Mouse (Mus musculus) embryonic stem cell, embryonic (primary cell): ENCODE measurements around the gene Ppm1b.

Experiments
- CTCF ChIA-PET, 4 experiments: fragments of 300-600 bp in 2 of 4; fragments of 350-600 bp in 2 of 4; sonication (Branson Sonifier 250); formaldehyde crosslinking; loops; one replicate each; lab custom pipeline; 2022; ENCODE audit warnings: inconsistent platforms in 2 of 4; lab: Charles Lee
- POLR2A ChIA-PET, 4 experiments: fragments of 300-600 bp in 2 of 4; fragments of 350-600 bp in 2 of 4; sonication (Branson Sonifier 250); formaldehyde crosslinking; loops; one replicate each; lab custom pipeline; 2022; ENCODE audit warnings: antibody characterized with exemption in 4 of 4, inconsistent platforms in 1 of 4; lab: Charles Lee

Gene Ppm1b

GRCm38 (mm10) chr17:84987834-84988410, 31.4 kb downstream of the Ppm1b start:
- ChIA-PET POLR2A (interaction anchor here in 1 of 4 experiments (1.1 to 1.7 kb wide), 2 partner anchors 10 to 11 kb away, joined by 3 to 4 read pairs; no protein-coding TSS in a partner anchor), CTCF (no interaction called here)

GRCm38 (mm10) chr17:84988514-84988913, 32.0 kb downstream of the Ppm1b start:
- POLR2A ChIA-PET = interaction anchor here in 1 of 4 experiments (1.1 kb wide), 1 partner anchor 16 kb away, joined by 3 read pairs; no protein-coding TSS in a partner anchor
- CTCF ChIA-PET = no interaction called here

GRCm38 (mm10) chr17:84995844-84996243, 39.3 kb downstream of the Ppm1b start:
- ChIA-PET POLR2A (interaction anchor here in 1 of 4 experiments (0.9 to 1.7 kb wide), 4 partner anchors 11 to 36 kb away, joined by 3 to 4 read pairs (median 3); no protein-coding TSS in a partner anchor), CTCF (no interaction called here)

GRCm38 (mm10) chr17:84997639-84998038, 41.1 kb downstream of the Ppm1b start:
- ChIA-PET POLR2A (interaction anchor here in 3 of 4 experiments (0.6 to 1.3 kb wide), 6 partner anchors 11 to 1171 kb away, joined by 3 to 8 read pairs (median 3); no protein-coding TSS in a partner anchor), CTCF (no interaction called here)

GRCm38 (mm10) chr17:84999636-85000035, 43.1 kb downstream of the Ppm1b start:
- ChIA-PET CTCF (interaction anchor here in 1 of 4 experiments (0.6 kb wide), 1 partner anchor 13 kb away, joined by 3 read pairs; no protein-coding TSS in a partner anchor), POLR2A (interaction anchor here in 3 of 4 experiments (0.8 to 1.8 kb wide), 6 partner anchors 9 to 27 kb away, joined by 3 to 11 read pairs (median 4); no protein-coding TSS in a partner anchor)

- CTCF ChIA-PET = interaction anchor here in 2 of 4 experiments (0.6 to 1.2 kb wide), 2 partner anchors 10 kb away, joined by 6 to 9 read pairs; no protein-coding TSS in a partner anchor
These were observed 56.9 kb downstream of the Ppm1b start for GRCm38 (mm10) chr17:85013485-85013884.

GRCm38 (mm10) chr17:85014632-85015031, 58.1 kb downstream of the Ppm1b start:
- ChIA-PET CTCF (interaction anchor here in 2 of 4 experiments (1.0 to 1.2 kb wide), 2 partner anchors 9 kb away, joined by 4 to 6 read pairs; no protein-coding TSS in a partner anchor), POLR2A (interaction anchor here in 1 of 4 experiments (0.8 to 1.5 kb wide), 4 partner anchors 8 to 18 kb away, joined by 3 to 11 read pairs (median 4); no protein-coding TSS in a partner anchor)

More at GRCm38 (mm10) chr17:85013485-85013884, 56.9 kb downstream of the Ppm1b start:
- POLR2A ChIA-PET = interaction anchor here in 1 of 4 experiments (0.8 to 1.5 kb wide), 2 partner anchors 11 to 273 kb away, joined by 3 to 11 read pairs; no protein-coding TSS in a partner anchor

- CTCF ChIA-PET = interaction anchor here in 2 of 4 experiments (0.6 to 0.7 kb wide), 2 partner anchors 27 to 649 kb away, joined by 3 to 4 read pairs; no protein-coding TSS in a partner anchor
- POLR2A ChIA-PET = interaction anchor here in 2 of 4 experiments (0.7 to 2.0 kb wide), 9 partner anchors 8 to 233 kb away, joined by 3 to 8 read pairs (median 3); partner anchors contain the start of genes Camkmt (in 1 of the 2) and Prepl (in 1 of the 2)
These were observed 61.8 kb downstream of the Ppm1b start for GRCm38 (mm10) chr17:85018344-85018743.

- ChIA-PET POLR2A (interaction anchor here in 2 of 4 experiments (0.6 to 1.6 kb wide), 9 partner anchors 8 to 1953 kb away, joined by 3 to 7 read pairs (median 3); no protein-coding TSS in a partner anchor), CTCF (interaction anchor here in 2 of 4 experiments (0.6 to 0.7 kb wide), 3 partner anchors 26 to 829 kb away, joined by 3 to 4 read pairs (median 4); no protein-coding TSS in a partner anchor)
These were observed 62.3 kb downstream of the Ppm1b start for GRCm38 (mm10) chr17:85018794-85019193.

- CTCF ChIA-PET = interaction anchor here in 2 of 4 experiments (0.6 to 0.8 kb wide), 2 partner anchors 25 to 183 kb away, joined by 3 to 4 read pairs; no protein-coding TSS in a partner anchor
- POLR2A ChIA-PET = interaction anchor here in 2 of 4 experiments (0.5 to 2.2 kb wide), 9 partner anchors 9 to 175 kb away, joined by 3 to 7 read pairs (median 3); partner anchors contain the start of gene Ppm1b (in 1 of the 2)
These were observed 63.8 kb downstream of the Ppm1b start for GRCm38 (mm10) chr17:85020343-85020742.

GRCm38 (mm10) chr17:85023247-85024167, 67.0 kb downstream of the Ppm1b start:
- ChIA-PET CTCF (interaction anchor here (0.6 to 2.0 kb wide), 36 partner anchors 9 to 1193 kb away, joined by 3 to 11 read pairs (median 4); partner anchors contain the start of gene Ppm1b (in 1 of the 4)), POLR2A (interaction anchor here (0.5 to 2.2 kb wide), 35 partner anchors 8 to 1513 kb away, joined by 3 to 11 read pairs (median 3); partner anchors contain the start of genes Camkmt (in 3 of the 4), Prepl (in 3 of the 4) and Ppm1b (in 1 of the 4))

- CTCF ChIA-PET = interaction anchor here in 3 of 4 experiments (0.6 to 1.5 kb wide), 4 partner anchors 10 to 609 kb away, joined by 3 to 4 read pairs (median 3); no protein-coding TSS in a partner anchor
- POLR2A ChIA-PET = interaction anchor here in 3 of 4 experiments (1.0 to 2.2 kb wide), 9 partner anchors 9 to 145 kb away, joined by 3 to 11 read pairs (median 4); partner anchors contain the start of genes Camkmt (in 2 of the 3) and Prepl (in 2 of the 3)
These were observed 67.7 kb downstream of the Ppm1b start for GRCm38 (mm10) chr17:85024237-85024636.

- CTCF ChIA-PET = no interaction called here
- POLR2A ChIA-PET = interaction anchor here in 2 of 4 experiments (0.5 to 2.2 kb wide), 4 partner anchors 11 to 59 kb away, joined by 3 to 11 read pairs (median 4); no protein-coding TSS in a partner anchor
These were observed 68.6 kb downstream of the Ppm1b start for GRCm38 (mm10) chr17:85025151-85025550.

GRCm38 (mm10) chr17:85026436-85026835, 69.9 kb downstream of the Ppm1b start:
- CTCF ChIA-PET = no interaction called here
- POLR2A ChIA-PET = interaction anchor here in 2 of 4 experiments (0.7 to 2.7 kb wide), 13 partner anchors 7 to 93 kb away, joined by 3 to 8 read pairs (median 3); no protein-coding TSS in a partner anchor

- CTCF ChIA-PET = no interaction called here
These were observed 70.7 kb downstream of the Ppm1b start for GRCm38 (mm10) chr17:85027247-85027646.

GRCm38 (mm10) chr17:85028093-85028739, 71.7 kb downstream of the Ppm1b start, which contains the start of gene Slc3a1:
Gene Slc3a1, plus strand, starts transcription at chr17:85028376.
- ChIA-PET POLR2A (interaction anchor here in 2 of 4 experiments (0.8 to 2.7 kb wide), 2 partner anchors 11 to 62 kb away, joined by 3 to 8 read pairs; partner anchors contain the start of genes Camkmt (in 1 of the 2) and Prepl (in 1 of the 2)), CTCF (interaction anchor here in 1 of 4 experiments (0.7 kb wide), 1 partner anchor 26 kb away, joined by 4 read pairs; no protein-coding TSS in a partner anchor)

More at GRCm38 (mm10) chr17:85027247-85027646, 70.7 kb downstream of the Ppm1b start:
- POLR2A ChIA-PET = interaction anchor here in 2 of 4 experiments (0.6 to 2.7 kb wide), 10 partner anchors 8 to 281 kb away, joined by 3 to 8 read pairs (median 3); partner anchors contain the start of genes Camkmt (in 1 of the 2) and Prepl (in 1 of the 2)
